Mouse (Mus musculus): ENCODE data around the gene Lmntd1. TPM values are rescaled to one million over a fixed set of nuclear protein-coding genes. Genes with fewer than 3 reads are reported as not detected.

Gene Lmntd1
- polyA plus RNA-seq, 1 experiment from 2014 or later, result 0.19 TPM

DNA sequence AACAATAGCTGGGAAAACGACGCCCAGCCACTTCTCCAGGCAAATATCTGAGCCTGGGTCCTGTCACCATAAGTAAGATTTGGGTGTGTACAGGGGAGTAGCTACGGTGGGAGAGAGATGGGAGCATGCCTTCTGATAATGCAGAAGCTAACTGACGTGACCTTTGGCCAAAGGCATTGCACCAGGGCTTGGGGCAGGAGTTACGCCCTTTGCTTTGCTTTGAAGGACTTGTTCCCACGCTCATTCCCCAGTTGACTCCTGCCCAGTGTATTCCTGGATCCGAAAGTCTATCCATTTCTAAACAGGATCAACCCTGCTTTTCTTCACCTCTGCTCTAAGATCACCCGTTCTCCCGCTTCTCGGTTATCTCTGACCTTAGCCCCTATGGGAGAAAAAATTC lies 178.4 kb downstream of the Lmntd1 start:
- ATAC-seq (ENCODE audit: insufficient number of reproducible peaks, insufficient read depth, low FRiP score, low read depth), result no peak
- Histone ChIP-seq H3K36me3 (ENCODE audit: control insufficient read depth, insufficient read depth, low read length) (no peaks in the 10 kb centered on the region), H3K27ac (ENCODE audit: low read length) (no peak overlapping the region), H3K4me3 (ENCODE audit: low read depth, low read length) (no peak overlapping the region), H3K4me2 (replicated peaks; ENCODE audit: low read depth, low read length) (no peak overlapping the region), H3K27me3 (ENCODE audit: control insufficient read depth, insufficient read depth, low read length) (no peaks in the 10 kb centered on the region), H3K4me1 (ENCODE audit: control insufficient read depth, insufficient read depth, low read length) (0 out of 2 replicates have a peak, but pooled peaks cover 6% of the 10 kb centered on the region), H3K9ac (replicated peaks; ENCODE audit: low read depth, low read length) (no peak overlapping the region), H3K9me3 (ENCODE audit: control insufficient read depth, low read depth, low read length) (no peaks in the 10 kb centered on the region)
- WGBS, result 74% methylated on average over 10 of the region's 10 CpGs

DNA sequence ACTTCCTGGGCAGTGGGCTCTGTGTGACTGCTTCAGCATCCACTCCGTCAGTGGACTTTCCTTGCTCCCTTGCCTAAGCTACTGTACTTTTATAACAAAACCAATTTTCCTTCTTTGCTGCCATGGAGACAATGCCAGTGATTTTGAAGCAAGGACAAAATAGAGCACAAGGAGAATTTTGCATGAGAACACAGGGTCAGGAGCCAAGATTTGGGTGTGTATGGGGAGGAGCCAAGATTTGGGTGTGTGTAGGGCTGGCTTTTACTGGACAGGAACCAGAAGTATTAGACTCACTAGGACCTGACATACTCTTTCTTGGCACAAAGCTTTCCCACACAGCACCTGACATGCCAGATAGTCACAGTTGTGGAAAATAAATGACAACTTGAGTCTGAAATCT lies 179.0 kb downstream of the Lmntd1 start:
- H3K4me1 ChIP-seq (ENCODE audit: control insufficient read depth, insufficient read depth, low read length), result 0 out of 2 replicates have a peak, but pooled peaks cover 6% of the 10 kb centered on the region
- no peak for ATAC-seq (ENCODE audit: insufficient number of reproducible peaks, insufficient read depth, low FRiP score, low read depth)

DNA sequence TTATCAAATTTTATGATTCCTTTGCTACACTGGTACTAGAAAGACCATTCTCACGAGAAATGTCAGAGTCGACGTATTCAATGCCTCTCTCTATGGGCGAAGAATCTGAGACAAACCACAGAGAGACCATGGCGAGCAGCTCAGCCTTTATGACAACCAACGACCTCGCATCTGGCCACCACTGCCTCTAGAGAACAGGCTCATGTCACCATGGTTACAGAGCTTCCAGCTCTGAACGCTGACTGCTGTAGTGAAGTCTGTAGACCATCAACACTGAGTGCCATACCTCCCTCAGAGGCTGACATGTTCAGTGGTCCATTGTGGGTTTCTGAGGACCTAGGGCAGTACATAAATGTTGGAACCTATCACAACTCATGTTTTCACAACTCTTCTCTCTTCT lies 180.2 kb downstream of the Lmntd1 start:
- 76% methylated on average over 8 of the region's 8 CpGs for WGBS

More for the DNA sequence above, 179.0 kb downstream of the Lmntd1 start:
- no peaks in the 10 kb centered on the region for H3K27me3 ChIP-seq (ENCODE audit: control insufficient read depth, insufficient read depth, low read length)
- no peak overlapping the region for H3K4me2 ChIP-seq (replicated peaks; ENCODE audit: low read depth, low read length)
- no peak overlapping the region for H3K27ac ChIP-seq (ENCODE audit: low read length)
- H3K4me3 ChIP-seq (ENCODE audit: low read depth, low read length), result no peak overlapping the region
- no peaks in the 10 kb centered on the region for H3K36me3 ChIP-seq (ENCODE audit: control insufficient read depth, insufficient read depth, low read length)
- H3K9me3 ChIP-seq (ENCODE audit: control insufficient read depth, low read depth, low read length), result no peaks in the 10 kb centered on the region
- WGBS, result 91% methylated on average over 1 of the region's 1 CpGs
- no peak overlapping the region for H3K9ac ChIP-seq (replicated peaks; ENCODE audit: low read depth, low read length)

DNA sequence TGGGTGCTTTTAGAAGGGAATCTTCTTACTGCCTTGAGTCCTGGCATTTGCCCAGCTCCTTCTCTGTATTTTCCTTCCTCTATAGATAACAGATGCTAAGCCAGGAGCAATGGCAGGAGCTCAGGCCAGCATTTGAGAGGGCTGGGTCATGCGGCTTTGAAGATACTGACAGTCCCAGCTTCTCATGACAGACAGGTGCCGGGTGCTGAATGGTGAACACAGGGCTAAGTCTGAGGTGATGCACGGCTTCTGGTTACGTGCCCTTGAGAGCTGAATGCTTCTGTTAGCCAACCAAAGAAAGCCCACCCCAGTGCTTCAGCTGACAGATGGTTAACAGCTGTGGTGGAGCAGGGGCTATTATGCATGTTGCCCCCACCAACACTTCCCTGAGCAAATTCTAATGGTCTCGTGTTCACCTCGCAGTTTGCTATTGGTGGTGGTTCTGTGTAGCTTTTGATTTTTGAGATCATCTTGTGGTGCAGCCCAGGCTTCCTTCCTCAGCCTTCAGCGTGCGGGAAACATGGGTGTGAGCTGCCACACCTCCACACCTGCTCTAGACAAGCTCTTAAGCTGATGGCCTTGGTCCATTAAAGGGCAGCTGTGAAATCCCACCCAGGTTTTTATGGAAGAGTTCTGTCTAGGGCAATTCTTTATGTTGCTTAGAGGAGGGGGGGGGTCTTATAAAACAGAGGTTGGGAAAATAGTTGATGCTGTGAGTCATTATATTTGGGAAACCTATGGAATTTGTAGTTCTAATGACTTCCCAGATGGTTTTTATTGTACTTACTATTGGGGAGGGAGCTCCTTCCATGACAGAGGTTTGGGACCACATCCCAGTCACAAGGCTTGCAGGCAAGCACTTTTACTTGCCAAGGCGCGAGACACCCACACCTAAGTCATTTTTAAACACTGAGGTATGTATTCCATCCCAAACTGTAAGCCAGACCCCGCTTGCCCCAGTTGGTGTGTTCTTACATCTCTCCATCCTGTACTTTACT lies 181.1 kb downstream of the Lmntd1 start:
- H3K4me1 ChIP-seq (ENCODE audit: control insufficient read depth, insufficient read depth, low read length), result 0 out of 2 replicates have a peak, but pooled peaks cover 6% of the 10 kb centered on the region
- WGBS, result 64% methylated on average over 11 of the region's 11 CpGs
- H3K9me3 ChIP-seq (ENCODE audit: control insufficient read depth, low read depth, low read length), result no peaks in the 10 kb centered on the region
- no peak overlapping the region for H3K27ac ChIP-seq (ENCODE audit: low read length)
- ATAC-seq (ENCODE audit: insufficient number of reproducible peaks, insufficient read depth, low FRiP score, low read depth), result no peak
- no peaks in the 10 kb centered on the region for H3K36me3 ChIP-seq (ENCODE audit: control insufficient read depth, insufficient read depth, low read length)
- H3K4me3 ChIP-seq (ENCODE audit: low read depth, low read length), result no peak overlapping the region
- H3K4me2 ChIP-seq (replicated peaks; ENCODE audit: low read depth, low read length), result no peak overlapping the region
- H3K27me3 ChIP-seq (ENCODE audit: control insufficient read depth, insufficient read depth, low read length), result no peaks in the 10 kb centered on the region
- H3K9ac ChIP-seq (replicated peaks; ENCODE audit: low read depth, low read length), result no peak overlapping the region

More for the DNA sequence above, 180.2 kb downstream of the Lmntd1 start:
- no peak overlapping the region for H3K9ac ChIP-seq (replicated peaks; ENCODE audit: low read depth, low read length)
- no peak overlapping the region for H3K4me2 ChIP-seq (replicated peaks; ENCODE audit: low read depth, low read length)
- H3K27ac ChIP-seq (ENCODE audit: low read length), result no peak overlapping the region
- H3K4me3 ChIP-seq (ENCODE audit: low read depth, low read length), result no peak overlapping the region
- ATAC-seq (ENCODE audit: insufficient number of reproducible peaks, insufficient read depth, low FRiP score, low read depth), result no peak
- no peaks in the 10 kb centered on the region for H3K9me3 ChIP-seq (ENCODE audit: control insufficient read depth, low read depth, low read length)
- H3K36me3 ChIP-seq (ENCODE audit: control insufficient read depth, insufficient read depth, low read length), result no peaks in the 10 kb centered on the region
- 0 out of 2 replicates have a peak, but pooled peaks cover 6% of the 10 kb centered on the region for H3K4me1 ChIP-seq (ENCODE audit: control insufficient read depth, insufficient read depth, low read length)
- no peaks in the 10 kb centered on the region for H3K27me3 ChIP-seq (ENCODE audit: control insufficient read depth, insufficient read depth, low read length)

DNA sequence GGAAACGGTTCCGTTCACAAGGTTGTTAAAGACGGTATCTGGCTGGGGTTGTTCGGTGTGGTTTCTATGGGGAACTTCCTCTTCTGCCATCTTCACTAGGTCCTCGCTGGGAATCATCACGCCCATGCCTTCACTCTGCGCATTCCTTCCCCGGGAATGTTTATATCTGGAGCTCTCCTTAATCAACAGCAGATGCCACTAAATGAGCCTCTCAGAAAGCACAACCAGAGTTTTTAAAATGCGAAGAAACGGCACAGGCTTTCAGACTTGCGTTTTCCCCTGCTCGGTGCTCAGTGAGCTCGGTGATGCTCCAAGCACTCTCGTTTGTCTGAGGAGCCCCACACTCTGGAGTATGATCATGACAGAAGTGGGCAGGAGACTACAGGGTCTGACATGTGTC lies 182.4 kb downstream of the Lmntd1 start:
- H3K36me3 ChIP-seq (ENCODE audit: control insufficient read depth, insufficient read depth, low read length), result no peaks in the 10 kb centered on the region
- WGBS, result 43% methylated on average over 14 of the region's 14 CpGs
- 0 out of 2 replicates have a peak, but pooled peaks cover 6% of the 10 kb centered on the region for H3K4me1 ChIP-seq (ENCODE audit: control insufficient read depth, insufficient read depth, low read length)
- H3K27ac ChIP-seq (ENCODE audit: low read length), result peak overlapping the region; percentile 27; the same call in 1 of the 2 replicates
- no peak overlapping the region for H3K4me3 ChIP-seq (ENCODE audit: low read depth, low read length)
- H3K9me3 ChIP-seq (ENCODE audit: control insufficient read depth, low read depth, low read length), result no peaks in the 10 kb centered on the region
- H3K27me3 ChIP-seq (ENCODE audit: control insufficient read depth, insufficient read depth, low read length), result no peaks in the 10 kb centered on the region
- H3K9ac ChIP-seq (replicated peaks; ENCODE audit: low read depth, low read length), result no peak overlapping the region
- no peak for ATAC-seq (ENCODE audit: insufficient number of reproducible peaks, insufficient read depth, low FRiP score, low read depth)
- H3K4me2 ChIP-seq (replicated peaks; ENCODE audit: low read depth, low read length), result no peak overlapping the region

DNA sequence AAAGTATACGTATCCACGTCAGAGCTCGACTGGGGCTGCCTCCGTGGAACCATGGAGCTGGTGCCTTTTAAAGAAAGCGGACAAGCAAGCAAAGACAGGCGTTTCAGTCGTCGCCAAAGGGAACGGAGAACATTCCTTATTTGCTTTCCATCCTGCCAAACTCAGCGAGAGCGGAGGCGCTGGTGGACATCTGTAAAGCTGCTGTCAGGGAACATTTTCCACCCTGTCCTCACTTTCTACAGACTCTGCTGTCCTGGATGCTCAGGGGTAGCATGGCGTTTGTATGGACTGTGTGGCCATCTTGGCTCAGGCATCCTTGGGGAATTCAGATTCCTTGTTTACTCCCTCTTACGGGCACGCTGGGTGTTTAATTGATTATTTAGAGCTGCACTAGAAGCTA lies 186.7 kb downstream of the Lmntd1 start:
- no peak overlapping the region for H3K4me2 ChIP-seq (replicated peaks; ENCODE audit: low read depth, low read length)
- no peak for ATAC-seq (ENCODE audit: insufficient number of reproducible peaks, insufficient read depth, low FRiP score, low read depth)
- H3K4me1 ChIP-seq (ENCODE audit: control insufficient read depth, insufficient read depth, low read length), result 0 out of 2 replicates have a peak, but pooled peaks cover 3% of the 10 kb centered on the region
- no peak overlapping the region for H3K4me3 ChIP-seq (ENCODE audit: low read depth, low read length)
- no peak overlapping the region for H3K27ac ChIP-seq (ENCODE audit: low read length)
- H3K27me3 ChIP-seq (ENCODE audit: control insufficient read depth, insufficient read depth, low read length), result no peaks in the 10 kb centered on the region
- WGBS, result 51% methylated on average over 15 of the region's 15 CpGs
- no peaks in the 10 kb centered on the region for H3K9me3 ChIP-seq (ENCODE audit: control insufficient read depth, low read depth, low read length)
- H3K36me3 ChIP-seq (ENCODE audit: control insufficient read depth, insufficient read depth, low read length), result no peaks in the 10 kb centered on the region
- H3K9ac ChIP-seq (replicated peaks; ENCODE audit: low read depth, low read length), result no peak overlapping the region

DNA sequence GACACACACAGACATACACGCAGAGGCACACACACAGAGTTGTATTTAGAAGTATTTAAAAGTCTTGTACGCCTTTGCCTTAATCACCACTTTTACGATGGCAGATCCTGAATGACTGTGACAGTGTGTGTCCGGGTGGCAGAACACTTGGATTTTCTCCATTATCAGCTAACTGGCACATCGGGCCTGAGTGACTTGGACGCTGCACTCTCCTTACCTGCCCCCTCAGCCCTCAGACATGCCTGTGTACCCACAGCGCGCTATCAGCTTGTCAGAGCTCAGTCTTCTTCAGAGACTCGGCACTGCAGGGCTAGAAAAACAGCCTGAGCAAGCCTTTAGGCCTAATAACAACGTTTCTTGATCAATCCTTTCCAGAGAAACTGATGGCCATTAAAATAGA lies 187.6 kb downstream of the Lmntd1 start:
- H3K4me3 ChIP-seq (ENCODE audit: low read depth, low read length), result no peak overlapping the region
- no peak for ATAC-seq (ENCODE audit: insufficient number of reproducible peaks, insufficient read depth, low FRiP score, low read depth)
- 76% methylated on average over 10 of the region's 10 CpGs for WGBS

DNA sequence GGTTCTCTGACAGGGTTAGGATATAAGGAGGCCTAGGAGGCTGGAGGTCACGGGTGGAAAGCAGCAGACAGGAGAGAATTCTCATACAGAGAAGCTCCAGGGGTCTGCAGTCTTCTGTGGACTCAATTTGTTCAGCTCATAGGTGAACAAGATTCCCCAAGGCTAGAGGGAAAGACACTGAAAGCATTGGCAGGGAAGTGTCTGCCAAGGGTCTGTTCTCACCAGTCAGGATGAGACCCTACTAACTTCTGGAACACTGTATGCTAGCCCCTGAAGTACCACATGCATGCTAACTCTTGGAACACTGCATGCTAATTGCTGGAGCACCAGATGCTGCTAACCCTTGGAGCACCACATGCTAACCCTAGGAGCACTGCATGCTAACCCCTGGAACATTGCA lies 190.0 kb downstream of the Lmntd1 start:
- WGBS, result 79% methylated on average over 1 of the region's 1 CpGs
- Histone ChIP-seq H3K27me3 (ENCODE audit: control insufficient read depth, insufficient read depth, low read length) (no peaks in the 10 kb centered on the region), H3K36me3 (ENCODE audit: control insufficient read depth, insufficient read depth, low read length) (no peaks in the 10 kb centered on the region), H3K4me3 (ENCODE audit: low read depth, low read length) (no peak overlapping the region), H3K4me2 (replicated peaks; ENCODE audit: low read depth, low read length) (no peak overlapping the region), H3K9me3 (ENCODE audit: control insufficient read depth, low read depth, low read length) (no peaks in the 10 kb centered on the region), H3K9ac (replicated peaks; ENCODE audit: low read depth, low read length) (no peak overlapping the region), H3K4me1 (ENCODE audit: control insufficient read depth, insufficient read depth, low read length) (no peaks in the 10 kb centered on the region), H3K27ac (ENCODE audit: low read length) (no peak overlapping the region)
- ATAC-seq (ENCODE audit: insufficient number of reproducible peaks, insufficient read depth, low FRiP score, low read depth), result no peak

More for the DNA sequence above, 187.6 kb downstream of the Lmntd1 start:
- no peak overlapping the region for H3K9ac ChIP-seq (replicated peaks; ENCODE audit: low read depth, low read length)
- no peak overlapping the region for H3K27ac ChIP-seq (ENCODE audit: low read length)
- no peaks in the 10 kb centered on the region for H3K9me3 ChIP-seq (ENCODE audit: control insufficient read depth, low read depth, low read length)
- H3K4me1 ChIP-seq (ENCODE audit: control insufficient read depth, insufficient read depth, low read length), result 0 out of 2 replicates have a peak, but pooled peaks cover under 1% of the 10 kb centered on the region
- no peaks in the 10 kb centered on the region for H3K36me3 ChIP-seq (ENCODE audit: control insufficient read depth, insufficient read depth, low read length)
- H3K27me3 ChIP-seq (ENCODE audit: control insufficient read depth, insufficient read depth, low read length), result no peaks in the 10 kb centered on the region
- no peak overlapping the region for H3K4me2 ChIP-seq (replicated peaks; ENCODE audit: low read depth, low read length)
